Mouse (Mus musculus): ENCODE measurements around the gene Gm32717. TPM values are rescaled to one million over a fixed set of nuclear protein-coding genes. Genes with fewer than 3 reads are reported as not detected.
"Not testable (repeated sequence)": the region's sequence is repeated elsewhere in the genome, so short reads cannot be mapped to it uniquely, and the experiment has no call there.

The Gm32717 gene
- polyA plus RNA-seq, 1 experiment: not detected

GRCm38 (mm10) chr10:118215719-118216393 is 24.7 kb downstream of the Gm32717 start:
- DNase-seq (ENCODE audit: low read depth in 1 of 2, low spot score in 2 of 2); H3K36me3 ChIP-seq (ENCODE audit: control insufficient read depth, insufficient read depth, low read length); H3K27ac ChIP-seq (ENCODE audit: insufficient read depth, low read length); H3K27me3 ChIP-seq (ENCODE audit: control insufficient read depth, insufficient read depth, low read length); H3K4me1 ChIP-seq (ENCODE audit: control insufficient read depth, insufficient read depth, insufficient read length); H3K4me3 ChIP-seq (ENCODE audit: extremely low read depth, insufficient read depth, insufficient read length): not testable (repeated sequence)
- WGBS: 52% methylated on average over 2 of the region's 4 CpGs

- no peak within 1 kb of the TSS for H3K4me3 ChIP-seq (ENCODE audit: extremely low read depth, insufficient read depth, insufficient read length)
Observed at GRCm38 (mm10) chr10:118204642-118205041, 35.9 kb downstream of the Gm32717 start, which contains the start of gene Il22. Gene Il22, plus strand, starts transcription at chr10:118204942.

GRCm38 (mm10) chr10:118195150-118195549 is 45.4 kb downstream of the Gm32717 start:
- WGBS: 12% methylated on average over 3 of the region's 3 CpGs
- not testable (repeated sequence) for DNase-seq (ENCODE audit: low read depth in 1 of 2, low spot score in 2 of 2); H3K27me3 ChIP-seq (ENCODE audit: control insufficient read depth, insufficient read depth, low read length); H3K4me3 ChIP-seq (ENCODE audit: extremely low read depth, insufficient read depth, insufficient read length); H3K36me3 ChIP-seq (ENCODE audit: control insufficient read depth, insufficient read depth, low read length); H3K4me1 ChIP-seq (ENCODE audit: control insufficient read depth, insufficient read depth, insufficient read length); H3K27ac ChIP-seq (ENCODE audit: insufficient read depth, low read length)

More at GRCm38 (mm10) chr10:118204642-118205041, 35.9 kb downstream of the Gm32717 start, which contains the start of gene Il22:
- Histone ChIP-seq H3K36me3 (ENCODE audit: control insufficient read depth, insufficient read depth, low read length) (no peaks in the 10 kb centered on the region), H3K4me1 (ENCODE audit: control insufficient read depth, insufficient read depth, insufficient read length) (no peaks in the 10 kb centered on the region), H3K27me3 (ENCODE audit: control insufficient read depth, insufficient read depth, low read length) (no peaks in the 10 kb centered on the region), H3K27ac (ENCODE audit: insufficient read depth, low read length) (no peak within 1 kb of the TSS)
- DNase-seq (ENCODE audit: low read depth in 1 of 2, low spot score in 2 of 2): no peak
- WGBS: 91% methylated on average over 4 of the region's 4 CpGs
- TF ChIP-seq CTCF (IDR thresholded peaks at IDR 0.05; ENCODE audit: extremely low read depth, insufficient read depth, insufficient read length, insufficient replicate concordance): no peak
- no peak for TF ChIP-seq POLR2A (IDR thresholded peaks at IDR 0.05; ENCODE audit: low read depth, low read length)

Other genes with a start within 250 kb of the Gm32717 start
- 2.9 and 3.4 TPM in 2 replicates for gene Mdm1, start 99.0 kb downstream of the Gm32717 start, polyA plus RNA-seq (2012; rRNA removed)
- gene Il22, start 35.8 kb downstream of the Gm32717 start, polyA plus RNA-seq (2012; rRNA removed): not detected in 2 replicates
- not detected in 2 replicates for gene Gm32802, start 17.9 kb upstream of the Gm32717 start, polyA plus RNA-seq (2012; rRNA removed)
- gene Iltifb, start 54.3 kb upstream of the Gm32717 start, polyA plus RNA-seq (2012; rRNA removed): not detected in 2 replicates
- not detected in 2 replicates for gene Gm9040, start 86.2 kb upstream of the Gm32717 start, polyA plus RNA-seq (2012; rRNA removed)
- gene Gm9044, start 91.6 kb upstream of the Gm32717 start, polyA plus RNA-seq (2012; rRNA removed): not detected in 2 replicates
- 0.04 TPM in 1 of 2 replicates, not detected in the other for gene Gm9045, start 97.1 kb upstream of the Gm32717 start, polyA plus RNA-seq (2012; rRNA removed)
- not detected in 2 replicates for gene Gm9046, start 102.5 kb upstream of the Gm32717 start, polyA plus RNA-seq (2012; rRNA removed)
- not detected in 2 replicates for gene Gm9048, start 107.9 kb upstream of the Gm32717 start, polyA plus RNA-seq (2012; rRNA removed)
- 0.04 TPM in 1 of 2 replicates, not detected in the other for gene Gm9049, start 113.3 kb upstream of the Gm32717 start, polyA plus RNA-seq (2012; rRNA removed)
- 0.33 and 0.38 TPM in 2 replicates for gene Ifng, start 200.3 kb upstream of the Gm32717 start, polyA plus RNA-seq (2012; rRNA removed)